Mouse (Mus musculus): ENCODE measurements around the gene Bbip1.
"Not testable (repeated sequence)": the region's sequence is repeated elsewhere in the genome, so short reads cannot be mapped to it uniquely, and the experiment has no call there.

Bbip1 gene

DNA sequence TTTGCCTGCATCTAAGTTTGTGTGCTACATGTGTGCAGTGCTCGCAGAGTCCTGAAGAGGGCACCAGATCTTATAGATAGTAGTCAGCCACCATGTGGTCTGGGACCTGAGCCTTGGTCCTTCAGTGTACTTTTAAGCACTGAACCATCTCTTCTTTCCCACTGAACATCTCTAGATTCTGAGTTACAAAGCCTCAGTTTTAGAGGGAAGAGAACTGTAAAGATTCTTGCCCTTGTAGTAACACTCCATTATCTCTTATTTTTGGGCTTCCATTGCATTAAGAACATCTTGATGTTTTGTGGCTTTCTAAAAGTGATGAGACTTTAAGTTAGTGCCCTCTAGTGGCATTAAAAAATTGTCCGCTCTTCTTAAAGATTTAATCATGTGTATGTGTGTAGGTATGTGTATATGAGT lies 19.1 kb downstream of the Bbip1 start:
- no peak for DNase-seq (ENCODE audit: low read depth, low spot score)

DNA sequence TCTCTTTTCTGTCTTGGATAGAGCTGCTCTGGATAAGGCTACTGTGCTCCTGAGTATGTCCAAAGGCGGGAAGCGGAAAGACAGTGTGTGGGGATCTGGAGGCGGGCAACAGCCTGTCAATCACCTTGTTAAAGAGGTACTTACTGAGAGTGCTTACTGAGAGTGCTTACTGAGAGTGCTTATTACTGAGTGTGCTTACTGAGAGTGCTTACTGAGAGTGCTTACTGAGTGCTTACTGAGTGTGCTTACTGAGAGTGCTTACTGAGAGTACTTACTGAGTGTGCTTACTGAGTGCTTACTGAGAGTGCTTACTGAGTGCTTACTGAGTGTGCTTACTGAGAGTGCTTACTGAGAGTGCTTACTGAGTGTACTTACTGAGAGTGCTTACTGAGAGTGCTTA lies 22.4 kb downstream of the Bbip1 start:
- not testable (repeated sequence) for DNase-seq (ENCODE audit: low read depth, low spot score)

DNA sequence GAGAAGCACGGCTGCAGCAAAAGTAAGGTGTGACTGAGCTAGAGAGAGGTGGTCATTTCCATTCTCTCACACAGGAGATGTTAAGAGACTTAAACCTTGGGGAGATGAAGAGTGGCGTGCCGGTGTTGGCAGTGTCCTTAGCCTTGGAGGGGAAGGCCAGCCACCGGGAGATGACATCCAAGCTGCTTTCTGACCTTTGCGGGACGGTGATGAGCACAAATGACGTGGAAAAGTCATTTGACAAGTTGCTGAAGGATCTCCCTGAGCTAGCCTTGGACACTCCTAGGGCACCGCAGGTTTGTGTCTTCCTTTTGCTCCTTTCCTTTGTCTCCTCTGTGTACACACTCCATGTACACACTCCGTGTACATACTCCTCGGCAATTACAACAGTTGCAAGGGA lies 24.9 kb downstream of the Bbip1 start:
- DNase-seq (ENCODE audit: low read depth, low spot score) = no peak

DNA sequence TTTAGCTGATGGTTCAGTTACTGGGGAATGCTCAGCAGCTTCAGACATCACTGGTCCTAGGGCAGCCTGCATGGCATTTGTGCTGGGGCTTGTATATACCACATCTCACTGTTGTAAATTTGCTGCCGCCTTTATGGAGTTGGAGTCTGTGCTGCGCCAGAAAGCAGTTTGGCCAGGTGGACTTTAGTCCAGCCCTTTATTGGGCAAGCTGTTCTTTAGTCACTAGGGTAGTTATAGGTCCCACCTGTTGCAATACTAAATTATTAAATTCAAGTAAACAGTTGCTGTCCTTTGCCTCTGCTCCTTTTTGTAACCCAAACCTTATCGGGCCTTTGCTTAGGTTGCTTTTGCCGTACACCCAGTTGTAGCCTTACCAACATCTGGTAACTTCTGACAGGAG lies 29.5 kb downstream of the Bbip1 start:
- no peak for DNase-seq (ENCODE audit: low read depth, low spot score)

DNA sequence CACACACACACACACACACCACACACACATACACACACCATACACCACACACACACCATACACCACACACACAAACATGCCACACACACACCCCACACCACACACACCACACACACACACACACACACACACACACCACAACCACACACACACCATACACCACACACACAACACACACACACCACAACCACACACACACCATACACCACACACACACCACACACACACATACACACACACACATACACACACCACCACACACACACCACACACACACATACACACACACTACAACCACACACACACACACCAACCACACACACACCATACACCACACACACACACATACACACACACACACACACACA lies 37.7 kb downstream of the Bbip1 start:
- not testable (repeated sequence) for DNase-seq (ENCODE audit: low read depth, low spot score)

DNA sequence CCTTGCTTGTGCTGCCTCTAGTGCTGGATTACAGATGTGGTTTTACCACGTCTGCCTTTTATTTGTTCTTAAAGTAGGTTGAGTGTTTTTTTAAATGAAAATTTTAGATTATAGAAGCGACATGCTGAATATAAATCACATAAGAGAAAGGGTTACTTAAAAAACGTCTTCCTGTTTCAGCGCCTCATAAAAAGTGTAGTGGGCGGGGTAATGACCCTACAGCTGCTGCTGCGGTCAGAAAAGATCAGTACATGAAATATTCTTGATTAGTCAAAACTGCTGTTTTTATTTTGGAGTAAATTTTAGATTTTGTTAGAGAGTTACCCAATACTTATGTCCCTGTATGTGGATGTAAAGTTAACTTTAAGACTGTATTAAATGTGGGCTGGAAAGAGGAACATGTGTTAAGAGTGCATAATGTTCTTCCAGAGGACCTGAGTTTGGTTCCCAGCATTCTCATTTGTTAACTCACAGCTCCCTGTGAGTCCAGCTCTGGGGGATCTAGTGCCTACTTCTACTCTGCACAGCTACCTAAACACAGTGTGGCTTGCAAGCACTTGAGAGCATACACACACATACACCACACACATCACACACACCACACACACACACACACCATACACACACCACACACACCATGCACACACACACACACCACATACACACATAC lies 38.3 kb downstream of the Bbip1 start:
- DNase-seq (ENCODE audit: low read depth, low spot score) = no peak

DNA sequence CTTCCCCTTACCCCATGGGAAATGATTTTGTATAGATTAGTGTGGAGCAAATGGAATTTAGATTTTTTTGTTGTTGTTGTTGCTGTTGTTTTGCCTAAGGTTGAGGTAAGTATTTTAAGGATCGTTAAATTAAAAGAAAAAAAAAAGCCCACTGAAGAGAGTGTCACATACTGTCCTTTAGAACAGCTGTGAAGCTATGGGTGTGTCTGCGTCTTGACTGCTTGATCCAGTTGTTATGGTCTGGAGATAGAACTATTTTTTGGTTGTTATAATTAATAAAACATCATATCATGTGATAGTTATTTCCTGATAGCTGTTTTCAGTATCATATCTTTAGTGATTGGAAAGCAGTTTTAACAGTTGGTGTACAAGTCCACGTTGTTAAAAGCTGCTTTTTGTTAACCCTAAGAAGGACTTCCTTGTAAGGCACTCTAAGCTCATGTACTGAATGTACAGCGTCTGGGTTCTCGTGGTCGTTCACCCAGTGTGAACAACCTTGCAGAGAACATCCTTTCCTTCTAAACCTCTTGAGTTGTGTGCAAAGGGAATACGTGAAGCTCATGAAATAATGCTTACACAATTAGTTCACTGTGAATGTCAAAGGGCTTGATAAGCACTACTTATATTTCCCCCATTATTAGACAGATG lies 39.5 kb downstream of the Bbip1 start:
- no peak for DNase-seq (ENCODE audit: low read depth, low spot score)

DNA sequence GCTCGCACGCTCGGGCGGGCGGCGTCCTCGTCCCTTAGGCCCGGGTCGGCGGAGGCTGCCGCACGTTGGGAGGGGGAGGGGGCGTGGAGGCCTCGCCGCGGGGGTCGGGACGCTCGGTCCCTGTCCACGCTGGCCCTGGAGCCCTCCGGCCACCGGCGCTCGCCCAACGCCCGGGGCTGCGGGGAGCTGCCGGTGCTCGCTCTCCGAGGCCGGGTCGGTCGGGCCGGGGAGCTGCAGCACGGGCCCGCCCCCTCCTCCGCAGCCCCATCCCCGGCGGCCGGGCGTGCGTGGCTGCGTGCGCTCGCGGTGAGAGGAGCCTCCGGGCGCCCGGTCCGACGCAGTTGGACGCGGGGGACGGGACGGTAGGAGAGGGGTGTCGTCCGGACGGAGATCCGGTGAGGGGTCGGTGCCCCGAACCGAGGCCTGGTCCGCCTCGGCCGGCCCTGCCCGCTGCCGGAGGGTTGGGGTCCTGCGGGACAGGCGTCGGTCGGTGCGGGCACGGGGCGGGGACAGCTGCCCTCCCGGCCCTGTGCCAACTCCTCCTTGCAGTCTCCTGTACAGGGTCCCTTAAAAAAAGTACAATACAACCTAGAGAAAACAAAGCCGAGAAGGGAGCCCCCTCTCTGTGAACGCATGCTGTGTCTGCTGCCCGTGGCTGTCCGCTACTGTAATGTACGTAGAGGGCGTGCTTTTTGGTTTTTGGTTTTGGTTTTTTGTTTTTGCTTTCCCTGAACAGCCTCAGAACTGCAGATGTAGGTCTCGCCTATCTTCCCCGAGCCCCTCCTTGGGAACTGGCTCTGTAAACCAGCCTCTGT lies 40.7 kb downstream of the Bbip1 start:
- no peak for DNase-seq (ENCODE audit: low read depth, low spot score)

DNA sequence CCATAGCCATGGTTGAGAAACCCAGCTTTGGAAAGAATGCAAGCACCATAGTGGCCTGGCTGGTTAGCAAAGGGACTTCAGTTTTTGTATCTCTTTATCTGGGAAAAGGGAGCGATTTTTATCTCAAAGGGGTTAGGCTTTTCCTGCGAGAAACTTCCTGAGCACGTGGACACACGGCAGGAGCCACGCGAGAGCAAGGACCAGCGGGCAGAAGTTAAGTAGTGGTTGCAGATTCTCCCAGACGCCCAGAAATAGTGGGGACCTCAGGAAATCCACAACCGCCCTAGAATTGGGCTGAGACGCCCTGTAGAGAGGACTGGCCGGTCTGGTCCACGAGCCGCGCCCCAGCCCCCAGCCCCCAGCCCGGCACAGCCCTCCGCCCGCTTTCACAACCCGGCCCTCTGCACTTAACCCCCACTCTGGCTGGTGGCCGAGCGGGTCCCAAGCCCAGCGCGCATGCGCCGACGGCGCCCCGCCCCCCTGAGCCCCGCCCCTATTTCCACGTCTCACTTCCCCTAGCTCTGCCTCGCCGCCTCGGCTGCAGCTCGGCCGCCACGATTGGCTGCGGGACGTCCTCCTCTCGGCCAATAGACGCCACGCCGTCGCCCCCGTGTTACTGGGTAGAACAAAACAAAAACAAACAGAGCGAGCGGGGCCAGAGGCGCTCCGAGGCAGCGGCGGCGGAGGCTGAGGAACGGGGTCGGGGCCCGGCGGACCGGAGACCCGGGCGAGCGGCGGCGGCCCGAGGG lies 41.5 kb downstream of the Bbip1 start:
- DNase-seq (ENCODE audit: low read depth, low spot score) = peak; percentile 94

DNA sequence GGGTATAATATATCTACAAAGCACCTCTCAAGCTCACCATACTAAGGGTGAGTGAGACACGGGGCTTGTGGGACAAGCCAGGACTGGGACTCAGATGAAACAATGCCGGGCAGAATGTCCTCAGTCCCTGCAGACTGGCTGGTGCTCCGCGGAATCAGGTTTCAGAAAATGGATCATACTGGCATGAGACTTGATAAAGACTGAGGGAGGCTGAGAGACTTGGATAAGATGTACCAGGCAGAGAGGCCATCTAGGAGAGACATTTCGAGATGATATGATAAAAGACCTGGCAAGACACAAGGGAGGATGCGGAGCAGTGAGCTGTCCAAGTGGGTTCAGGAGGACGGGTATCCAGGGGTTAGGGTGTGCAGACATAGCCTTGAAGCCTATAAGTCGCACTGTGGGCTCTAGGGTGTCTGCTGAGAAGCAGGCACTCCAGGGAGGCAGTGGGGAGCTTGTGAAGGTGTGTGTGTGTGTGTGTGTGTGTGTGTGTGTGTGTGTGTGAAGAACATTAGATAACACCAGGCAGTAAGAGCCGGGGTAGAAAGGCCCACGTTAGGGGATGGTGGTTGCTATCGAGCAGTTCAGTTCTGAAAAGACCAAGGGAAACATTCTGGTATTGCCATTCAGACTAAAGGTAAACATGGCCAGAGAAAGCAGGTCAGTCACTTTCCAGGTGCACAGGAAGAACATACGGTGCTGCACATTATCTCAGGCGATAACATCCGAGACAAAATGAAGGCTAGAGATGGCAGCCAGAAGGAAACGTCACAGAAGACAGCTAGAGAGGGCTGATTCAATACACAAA lies 42.3 kb downstream of the Bbip1 start:
- DNase-seq (ENCODE audit: low read depth, low spot score) = no peak

DNA sequence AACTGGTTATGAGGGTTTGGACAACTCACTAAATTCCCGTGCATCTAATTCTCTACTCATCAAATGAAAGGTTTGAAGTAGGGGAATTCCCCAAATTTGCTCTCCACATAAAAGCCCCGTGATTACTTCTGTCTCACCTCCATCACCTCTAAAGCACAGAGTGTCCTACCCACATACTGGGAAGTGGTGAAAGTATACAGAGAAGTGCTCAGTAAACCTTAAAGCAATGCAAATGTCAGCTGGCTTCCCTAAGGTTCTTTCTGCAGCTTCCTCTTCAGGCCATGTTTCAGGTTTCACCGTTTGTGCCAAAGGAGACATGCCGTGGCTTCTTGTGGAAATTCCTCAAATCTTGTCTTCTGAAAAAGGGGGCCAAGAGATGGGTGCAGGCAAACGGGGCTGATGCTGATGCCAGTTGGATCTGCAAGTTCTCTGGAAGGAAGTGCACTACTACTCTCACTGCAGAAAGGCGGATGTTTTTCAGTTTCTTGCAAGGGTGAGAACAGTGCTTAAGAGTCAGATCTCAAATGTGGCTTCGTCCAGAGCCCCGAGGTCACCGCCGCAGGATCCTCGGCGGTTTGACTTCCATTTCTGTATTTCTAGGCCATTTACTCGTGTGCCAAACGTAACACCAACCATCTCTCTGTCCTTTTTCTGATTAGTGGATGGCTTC lies 44.4 kb downstream of the Bbip1 start:
- no peak for DNase-seq (ENCODE audit: low read depth, low spot score)

DNA sequence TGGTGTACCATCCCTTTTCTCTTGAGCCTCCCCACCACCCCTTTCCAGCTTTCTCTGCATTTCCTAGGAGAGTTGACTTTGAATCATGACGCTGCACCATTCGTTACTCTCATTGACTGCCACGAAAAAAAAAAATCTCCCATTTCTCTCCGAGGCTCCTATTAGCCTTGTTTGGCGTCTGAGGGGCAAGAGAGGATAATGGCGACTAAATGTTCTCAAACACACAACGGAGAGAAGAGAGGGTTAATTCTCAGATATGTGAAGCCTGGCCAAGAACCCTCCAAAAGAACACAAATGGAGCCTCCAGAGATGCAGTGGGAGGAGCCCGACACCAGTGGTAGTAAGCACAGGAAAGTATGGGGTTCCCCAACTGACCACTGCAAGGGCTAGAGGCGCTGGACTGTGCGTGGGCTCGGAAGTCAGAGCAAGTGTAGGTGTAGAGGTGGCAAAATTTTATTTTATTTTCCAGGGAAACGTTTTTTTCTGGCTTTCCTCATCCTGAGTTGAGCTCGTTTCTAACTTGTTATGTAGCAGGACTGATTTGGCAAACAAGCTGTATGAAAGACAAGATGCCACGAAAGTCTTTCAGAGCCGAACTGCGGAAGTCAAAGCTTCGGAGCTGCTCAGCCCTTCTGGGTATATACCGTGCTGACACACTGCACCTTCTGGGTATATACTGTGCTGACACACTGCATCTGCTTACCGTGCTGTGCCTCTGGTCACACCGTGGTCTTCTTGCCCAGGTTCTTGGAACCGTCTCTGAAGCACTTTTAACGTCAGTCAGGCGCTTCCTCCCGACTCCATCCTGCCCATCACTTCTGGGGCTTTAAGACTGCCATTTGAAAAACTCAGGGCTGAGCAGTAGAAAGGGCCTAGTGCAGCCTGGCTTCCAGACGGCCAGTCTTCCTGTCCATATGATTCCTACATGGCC lies 45.2 kb downstream of the Bbip1 start:
- no peak for DNase-seq (ENCODE audit: low read depth, low spot score)

DNA sequence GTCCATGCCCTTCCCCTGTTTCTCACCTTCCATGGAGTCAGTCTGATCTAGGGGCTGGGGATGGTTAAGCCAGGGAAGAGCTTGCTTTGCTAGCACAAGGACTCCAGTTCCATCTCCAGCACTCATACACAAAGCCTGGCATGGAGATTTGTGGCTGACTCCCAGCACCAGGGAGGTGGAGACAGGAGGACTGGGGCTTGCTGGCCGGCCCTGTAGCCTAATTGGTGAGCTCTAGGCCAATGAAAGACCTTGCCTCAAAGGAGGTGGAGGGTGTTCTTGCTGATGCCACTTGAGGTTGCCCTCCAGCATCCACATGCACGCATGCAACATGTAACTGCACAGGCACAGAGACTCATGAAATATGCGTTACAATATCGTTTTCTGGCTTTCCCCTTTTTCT lies 45.9 kb downstream of the Bbip1 start:
- DNase-seq (ENCODE audit: low read depth, low spot score) = no peak

DNA sequence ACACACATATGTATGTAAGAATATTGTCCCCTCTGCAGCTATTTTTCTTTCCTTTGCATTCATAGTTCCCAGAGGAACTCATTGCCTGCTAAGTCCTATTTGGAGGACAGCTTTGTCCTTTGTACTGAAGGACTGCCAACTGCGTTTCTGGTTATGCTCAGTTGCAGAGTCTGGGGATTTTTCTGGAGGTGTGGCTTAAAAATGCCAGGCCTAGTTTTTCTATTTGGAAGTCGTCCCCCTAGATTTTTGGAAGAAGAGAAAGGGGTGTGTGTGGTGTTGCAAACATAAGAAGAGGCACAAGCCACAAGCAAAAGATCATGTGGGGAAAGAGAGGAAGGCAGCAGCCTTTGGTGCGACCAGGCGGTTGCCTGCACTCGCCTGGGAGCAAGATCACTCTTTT lies 46.4 kb downstream of the Bbip1 start:
- DNase-seq (ENCODE audit: low read depth, low spot score) = no peak

DNA sequence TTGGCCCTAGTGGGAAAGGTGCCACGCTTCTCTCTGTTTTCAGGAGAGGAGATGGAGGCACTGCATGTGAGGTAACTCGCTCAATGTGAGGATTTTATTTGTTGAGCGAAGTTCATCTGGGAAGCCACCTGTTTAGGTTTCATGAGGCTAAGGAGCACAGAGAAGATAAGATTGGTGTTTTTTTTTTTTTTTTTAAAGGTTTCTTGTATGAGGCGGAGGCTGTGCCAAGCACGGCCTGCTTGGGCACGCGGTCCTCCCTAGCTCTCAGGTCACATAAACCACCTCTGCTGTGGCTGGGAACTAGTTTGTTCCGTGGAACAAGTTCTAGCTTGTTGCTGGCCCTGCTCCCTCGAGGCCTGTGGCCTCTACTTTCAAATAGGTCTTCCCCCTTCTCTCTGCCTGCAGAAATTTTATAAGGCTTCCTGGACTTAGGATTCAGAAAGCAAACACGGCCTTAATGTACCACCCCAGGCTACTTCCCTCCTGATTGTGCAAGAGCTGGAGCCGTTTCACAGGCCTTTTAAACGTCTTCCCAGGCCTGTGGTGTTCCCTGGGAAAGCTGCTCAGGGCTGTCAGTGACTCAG lies 49.8 kb downstream of the Bbip1 start:
- no peak for DNase-seq (ENCODE audit: low read depth, low spot score)

DNA sequence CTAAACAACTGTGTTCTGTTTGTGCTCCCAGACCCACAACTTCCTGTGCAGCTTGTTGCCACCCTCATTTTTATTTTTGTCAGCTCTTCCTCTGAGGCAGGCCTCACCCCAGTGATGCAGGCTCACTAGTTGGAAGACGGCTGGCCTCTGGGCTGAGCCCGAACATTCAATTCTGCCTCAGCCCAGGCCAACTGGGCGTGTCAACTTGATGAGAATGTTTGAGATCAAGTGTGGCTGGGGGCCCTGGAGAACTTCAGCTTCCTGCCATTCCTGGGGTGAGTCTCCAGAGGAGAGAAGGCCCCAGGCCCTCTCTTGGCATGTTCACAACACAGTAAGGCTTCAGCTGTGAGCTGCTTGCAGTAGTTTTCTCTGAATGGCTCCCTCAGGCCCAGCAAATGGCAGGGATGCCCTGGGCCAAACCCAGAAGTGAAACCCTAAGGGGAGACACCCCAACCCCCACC lies 50.7 kb downstream of the Bbip1 start:
- DNase-seq (ENCODE audit: low read depth, low spot score) = no peak

DNA sequence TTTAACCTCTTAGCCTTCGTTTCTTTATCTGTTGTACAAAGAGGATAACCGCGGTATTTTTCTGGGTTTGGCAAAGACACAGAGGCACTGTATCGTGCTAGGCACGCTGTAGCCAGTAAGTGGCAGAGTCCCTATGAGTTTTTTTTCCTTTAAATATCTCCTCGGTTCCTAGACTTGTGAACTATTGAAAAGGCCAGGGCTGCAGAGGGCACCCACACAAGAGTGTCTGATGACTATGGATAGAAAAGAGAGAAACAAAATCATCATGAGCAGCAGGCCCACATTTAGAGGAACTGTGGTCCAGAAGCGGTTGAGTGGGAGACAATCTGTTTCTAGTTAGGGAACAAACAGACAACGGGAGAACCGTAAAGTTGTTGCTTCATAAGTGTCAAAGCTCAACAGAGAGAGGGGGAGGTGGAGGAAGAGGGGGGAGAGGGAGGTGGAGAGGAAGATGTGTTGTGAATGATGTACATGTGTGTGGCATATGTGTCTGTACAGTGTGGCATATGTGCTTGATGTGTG lies 51.5 kb downstream of the Bbip1 start:
- no peak for DNase-seq (ENCODE audit: low read depth, low spot score)

DNA sequence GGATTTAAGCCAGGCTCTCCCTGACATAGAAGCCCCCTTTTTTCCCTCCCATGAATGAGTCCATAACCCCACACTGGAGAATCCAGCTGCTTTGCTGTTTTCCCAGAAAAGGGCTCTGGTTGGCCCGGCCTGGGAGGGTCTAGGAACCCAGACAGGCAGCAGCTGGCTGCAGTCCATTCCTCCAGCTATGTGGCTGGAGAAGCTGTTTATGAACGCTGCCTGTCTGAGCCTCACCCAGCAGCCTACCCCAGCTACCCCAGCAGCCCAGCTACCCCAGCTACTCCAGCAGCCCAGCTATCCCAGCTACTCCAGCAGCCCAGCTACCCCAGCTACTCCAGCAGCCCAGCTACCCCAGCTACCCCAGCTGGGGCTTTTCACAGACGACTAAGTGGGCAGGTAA lies 52.4 kb downstream of the Bbip1 start, which contains the start of gene Pdcd4:
TSS of gene Pdcd4 (plus strand) at position 171 of the 400 bp plus-strand sequence.
- no peak for DNase-seq (ENCODE audit: low read depth, low spot score)

DNA sequence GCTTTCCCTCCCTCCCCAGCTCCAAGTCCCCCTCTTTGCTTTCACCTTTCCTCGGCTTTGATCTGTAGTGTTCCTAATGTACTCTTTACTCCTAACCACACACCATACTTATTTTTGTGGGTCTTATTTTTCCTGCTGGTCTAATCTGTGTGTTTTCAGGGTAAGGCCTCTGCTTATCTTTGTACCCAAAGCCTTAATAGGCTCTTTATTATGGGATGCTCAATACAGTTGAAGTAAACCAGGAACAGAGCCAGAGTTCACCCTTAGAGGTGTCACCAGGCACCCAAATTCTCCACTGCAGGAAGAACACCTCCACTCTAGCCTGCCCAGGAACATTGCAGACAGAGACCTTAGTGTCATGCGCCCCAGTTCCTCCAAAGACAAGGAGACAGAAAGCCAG lies 52.9 kb downstream of the Bbip1 start:
- no peak for DNase-seq (ENCODE audit: low read depth, low spot score)
